Mouse (Mus musculus): Measurements from ENCODE around the gene Ptpn7.
"Not testable (repeated sequence)": the region's sequence is repeated elsewhere in the genome, so short reads cannot be mapped to it uniquely, and the experiment has no call there.

Gene Ptpn7

GRCm38 (mm10) chr1:135185936-135186335 is 53.4 kb downstream of the Ptpn7 start:
- DNase-seq (ENCODE audit: low spot score in 2 of 2) = no peak

GRCm38 (mm10) chr1:135186427-135186826 is 53.9 kb downstream of the Ptpn7 start:
- peak in 1 of 2 experiments; percentile 44 for DNase-seq (ENCODE audit: low spot score in 2 of 2)

- not testable (repeated sequence) for DNase-seq (ENCODE audit: low spot score in 2 of 2)
These were observed 54.5 kb downstream of the Ptpn7 start for GRCm38 (mm10) chr1:135187016-135187415.

- DNase-seq (ENCODE audit: low spot score in 2 of 2) = no peak
These were observed 55.7 kb downstream of the Ptpn7 start for GRCm38 (mm10) chr1:135188197-135188596.

GRCm38 (mm10) chr1:135189186-135189585 is 56.7 kb downstream of the Ptpn7 start:
- DNase-seq (ENCODE audit: low spot score in 2 of 2) = no peak

- DNase-seq (ENCODE audit: low spot score in 2 of 2) = not testable (repeated sequence)
These were observed 61.8 kb downstream of the Ptpn7 start for GRCm38 (mm10) chr1:135194335-135194734.

All from right cerebral cortex, postnatal 10 days (tissue).